Mouse (Mus musculus) adrenal gland, postnatal 4 days (tissue): ENCODE measurements around the gene Ralgps1. TPM values are rescaled to one million over a fixed set of nuclear protein-coding genes. Genes with fewer than 3 reads are reported as not detected.
"Not testable (repeated sequence)": the region's sequence is repeated elsewhere in the genome, so short reads cannot be mapped to it uniquely, and the experiment has no call there.

Experiments
- DNase-seq, 2 experiments: peaks; one replicate each; pipeline ENCODE4 v3.0.0; 2021 to 2022; ENCODE audit warnings: low spot score in 2 of 2, mixed read lengths in 2 of 2
- total RNA-seq, 2 experiments: library from RNA; stranded (reverse); gene quantifications; 2 replicates each; pipeline ENCODE4 v1.2.3; 2021

Gene Ralgps1
- total RNA-seq, 2 experiments from 2014 or later = 7.6 to 10.1 TPM

DNA sequence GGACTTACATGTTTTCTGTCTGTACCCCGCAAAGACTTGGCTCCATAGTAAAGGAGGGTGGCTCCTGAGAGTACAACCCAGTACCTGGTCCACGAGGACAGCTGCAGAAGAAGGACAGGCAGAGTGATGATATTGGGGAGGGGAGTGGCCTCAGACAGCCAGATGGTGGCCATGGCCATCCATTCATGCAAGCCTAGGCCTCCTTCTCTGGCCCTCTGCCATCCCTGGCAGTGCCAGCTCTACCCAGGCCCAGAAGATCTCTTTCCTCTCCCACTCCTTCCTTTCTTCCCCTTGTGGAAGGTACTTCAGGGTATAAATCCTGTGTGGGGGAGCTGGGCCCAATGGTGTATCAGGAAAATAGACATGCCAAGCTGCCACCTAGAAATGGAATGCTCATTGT, 228.0 kb downstream of the Ralgps1 start:
- DNase-seq = no peak

DNA sequence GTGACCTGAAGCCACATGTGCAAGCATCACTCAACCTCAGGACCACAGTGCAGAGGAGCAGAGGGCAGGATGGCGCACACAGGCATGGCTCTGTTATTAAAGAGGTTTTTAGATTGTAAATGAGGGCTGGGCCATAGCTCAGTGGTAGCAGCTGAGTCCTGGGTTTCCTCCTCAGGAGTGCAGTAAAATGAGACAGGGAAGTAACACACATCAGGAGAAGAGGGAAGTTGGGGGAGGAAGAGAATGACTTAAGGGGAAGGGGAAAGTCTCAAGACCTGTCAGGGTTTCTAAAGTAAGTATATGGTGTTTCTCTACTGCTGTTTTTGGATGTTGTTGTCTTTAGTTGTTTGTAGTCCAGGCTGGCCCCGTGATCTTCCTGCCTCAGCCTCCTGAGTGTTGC, 232.8 kb downstream of the Ralgps1 start:
- DNase-seq = no peak

- DNase-seq = no peak
Measured at GRCm38 (mm10) chr2:33137731-33138130, 233.6 kb downstream of the Ralgps1 start.

- no peak for DNase-seq
Measured at GRCm38 (mm10) chr2:33137244-33137643, 234.0 kb downstream of the Ralgps1 start.

GRCm38 (mm10) chr2:33136366-33136765, 234.9 kb downstream of the Ralgps1 start:
- no peak for DNase-seq

- DNase-seq = no peak
Measured at GRCm38 (mm10) chr2:33134766-33135490, 236.4 kb downstream of the Ralgps1 start.

- DNase-seq = no peak
Measured at GRCm38 (mm10) chr2:33132306-33132705, 239.0 kb downstream of the Ralgps1 start.

GRCm38 (mm10) chr2:33131500-33132092, 239.7 kb downstream of the Ralgps1 start, which contains the start of gene Garnl3:
Gene Garnl3 (minus strand): TSS chr2:33131654.
- DNase-seq = peak; percentile 15 to 44

- peak; percentile 88 to 98 for DNase-seq
Measured at GRCm38 (mm10) chr2:33130526-33131483, 240.5 kb downstream of the Ralgps1 start.

- DNase-seq = no peak
Measured at GRCm38 (mm10) chr2:33130141-33130525, 241.2 kb downstream of the Ralgps1 start.

DNA sequence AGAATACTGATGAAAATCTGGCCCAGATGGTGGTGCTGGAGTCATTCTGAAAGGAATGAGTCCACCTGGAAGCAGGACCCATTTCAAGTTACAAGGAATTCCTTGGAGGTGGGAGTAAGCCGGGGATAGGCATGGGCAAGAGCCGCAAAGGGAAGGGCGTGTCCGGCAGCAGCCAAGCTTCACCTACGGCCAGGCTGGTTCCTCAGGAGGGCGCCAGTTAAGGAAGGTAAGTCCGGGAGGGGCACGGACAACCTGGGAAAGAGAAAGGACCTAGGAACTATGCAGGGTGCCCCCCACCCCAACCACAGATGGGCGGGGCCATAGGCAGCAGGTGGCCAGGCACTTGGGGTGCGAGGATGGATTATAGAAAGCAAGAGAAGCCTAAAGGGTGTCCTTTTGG, 241.6 kb downstream of the Ralgps1 start:
- DNase-seq = no peak

- no peak for DNase-seq
Measured at GRCm38 (mm10) chr2:33129005-33129404, 242.3 kb downstream of the Ralgps1 start.

GRCm38 (mm10) chr2:33127271-33127670, 244.0 kb downstream of the Ralgps1 start:
- no peak for DNase-seq

DNA sequence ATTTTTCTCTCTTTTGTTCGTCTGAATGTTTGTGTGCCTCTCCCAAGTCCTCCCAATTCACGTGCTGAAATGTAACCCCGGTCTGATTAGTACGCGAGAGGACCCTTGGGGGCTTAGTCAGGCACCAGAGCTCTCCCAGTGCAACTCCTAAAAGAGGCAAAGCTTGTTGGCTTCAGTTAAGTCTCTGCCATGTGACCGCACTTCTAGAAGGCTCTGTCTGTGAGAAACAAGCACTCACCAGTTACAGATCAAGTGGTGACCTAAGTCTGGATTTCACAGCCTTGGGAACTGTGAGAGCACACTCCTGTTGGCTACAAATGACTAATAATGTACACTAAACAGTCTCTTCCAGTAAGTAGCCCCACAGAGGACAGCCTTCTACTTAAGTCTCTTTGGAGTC, 248.4 kb downstream of the Ralgps1 start:
- no peak for DNase-seq

DNA sequence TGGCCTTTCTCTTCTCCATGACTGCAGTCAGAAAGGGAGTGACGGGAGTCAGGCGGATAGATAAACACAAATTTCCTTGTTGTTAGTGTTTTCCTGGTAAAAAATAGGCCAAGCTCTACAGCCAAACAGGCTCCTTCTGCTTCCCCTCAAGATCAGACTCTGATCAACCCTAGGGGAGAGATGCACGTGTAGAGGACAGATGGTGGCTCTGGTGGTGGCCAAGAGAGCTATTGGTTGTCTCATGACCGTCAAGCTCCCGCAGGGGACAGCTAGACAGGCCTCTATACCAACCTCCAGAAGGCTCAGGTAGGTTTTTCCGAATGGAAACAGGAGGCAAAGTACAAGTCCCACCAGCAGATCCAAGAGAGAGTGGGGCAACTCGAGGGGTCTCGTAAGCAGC, 270.8 kb downstream of the Ralgps1 start:
- DNase-seq = no peak

DNA sequence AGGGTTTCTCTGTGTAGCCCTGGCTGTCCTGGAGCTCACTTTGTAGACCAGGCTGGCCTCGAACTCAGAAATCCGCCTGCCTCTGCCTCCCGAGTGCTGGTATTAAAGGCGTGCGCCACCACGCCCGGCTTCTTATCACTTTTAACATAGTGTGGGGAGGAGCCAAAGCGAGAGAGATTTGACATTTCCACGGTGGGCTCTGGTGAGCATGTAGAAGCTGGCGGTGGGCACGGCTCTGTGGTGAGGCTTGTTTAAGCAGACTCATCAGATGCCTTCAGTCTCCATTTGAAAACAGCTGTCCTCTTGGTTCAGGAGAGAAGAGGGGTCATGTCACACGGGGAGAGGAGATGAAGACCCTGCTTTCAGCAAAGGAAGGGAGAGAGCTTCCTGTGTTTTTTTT, 274.0 kb downstream of the Ralgps1 start:
- DNase-seq = not testable (repeated sequence)

DNA sequence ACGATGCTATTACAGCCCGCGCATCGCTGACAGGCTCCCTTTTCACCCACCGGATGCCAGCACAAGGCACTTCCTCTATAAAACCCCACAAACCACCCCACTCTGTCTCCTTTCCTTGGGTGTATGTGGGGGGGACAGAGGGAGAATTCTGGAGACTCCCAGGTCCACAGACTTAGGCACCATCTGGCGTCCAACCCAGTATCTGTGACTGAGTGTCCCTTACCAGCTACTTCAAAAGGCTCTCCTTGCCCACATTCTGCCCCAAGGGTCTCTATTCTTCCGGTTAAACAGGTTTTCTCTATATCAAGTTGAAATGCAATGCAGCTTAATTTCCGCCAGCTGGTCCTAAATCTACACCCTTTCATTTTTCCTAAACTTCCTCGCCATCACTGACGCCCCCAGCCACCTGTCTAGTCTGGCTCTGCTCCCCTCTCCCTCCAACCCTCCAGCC, 276.0 kb downstream of the Ralgps1 start:
- DNase-seq = no peak

GRCm38 (mm10) chr2:33090620-33091520, 280.4 kb downstream of the Ralgps1 start:
- no peak for DNase-seq

DNA sequence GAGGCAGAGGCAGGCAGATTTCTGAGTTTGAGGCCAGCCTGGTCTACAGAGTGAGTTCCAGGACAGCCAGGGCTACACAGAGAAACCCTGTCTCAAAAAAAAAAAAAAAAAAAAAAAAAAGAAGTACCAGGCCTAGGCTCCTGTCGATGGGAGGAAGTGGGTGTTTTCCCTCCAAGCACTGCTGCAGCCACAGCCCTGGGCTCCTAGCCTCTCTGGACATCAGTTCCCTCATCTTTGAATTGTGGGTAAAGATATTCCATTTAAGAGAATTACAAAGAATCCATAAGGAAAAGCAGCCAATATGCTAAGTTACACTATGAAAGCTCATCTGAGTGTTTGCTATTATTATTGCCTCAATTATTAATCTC, 281.3 kb downstream of the Ralgps1 start:
- DNase-seq = not testable (repeated sequence)

DNA sequence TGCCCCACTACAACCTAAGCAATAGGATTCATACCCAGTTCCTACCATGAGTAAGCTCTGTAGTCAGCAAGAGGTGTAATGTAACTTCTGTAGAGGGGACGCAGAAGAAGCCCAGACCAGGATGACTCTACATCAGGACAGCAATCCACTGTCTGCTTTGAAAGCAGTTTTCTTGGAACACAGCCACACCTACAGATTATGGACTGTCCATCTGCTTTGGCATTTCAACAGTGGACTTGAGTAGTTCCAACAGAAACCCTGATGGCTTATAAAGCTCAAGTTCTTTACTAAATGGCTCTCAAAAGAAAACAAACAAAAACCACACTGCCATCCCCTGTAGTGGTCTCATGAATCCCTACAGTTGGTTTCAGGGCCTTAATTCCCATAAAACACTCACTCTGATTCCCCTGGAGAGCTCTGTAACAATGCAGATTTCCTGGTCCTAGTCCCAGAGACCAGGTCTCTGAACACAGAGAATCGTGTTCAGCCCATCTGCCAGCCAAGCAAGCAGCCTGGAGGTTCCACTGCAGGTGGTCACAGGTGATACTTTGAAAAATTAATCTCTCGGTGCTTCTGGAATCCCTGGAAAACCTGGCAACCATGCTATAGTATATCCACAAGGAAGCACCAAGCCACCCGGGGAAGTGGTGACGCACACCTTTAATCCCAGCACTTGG, 281.8 kb downstream of the Ralgps1 start:
- no peak for DNase-seq
